Mouse (Mus musculus) urinary bladder, adult 2 months (tissue): ENCODE measurements around the gene Usp33. TPM values are rescaled to one million over a fixed set of nuclear protein-coding genes. Genes with fewer than 3 reads are reported as not detected.

ENCODE experiments used
- DNase-seq: peaks from one replicate; pipeline ENCODE4 v3.0.0; 2022; ENCODE audit warnings: low spot score
- polyA plus RNA-seq: library from polyadenylated mRNA; depleted of rRNA; stranded (reverse); fragments of >200 nt; gene quantifications from 2 replicates; pipeline ENCODE4 v1.2.3, GENCODE M21; 2012; rRNA removed

Gene Usp33
- polyA plus RNA-seq, 1 experiment: 39.3 TPM

DNA sequence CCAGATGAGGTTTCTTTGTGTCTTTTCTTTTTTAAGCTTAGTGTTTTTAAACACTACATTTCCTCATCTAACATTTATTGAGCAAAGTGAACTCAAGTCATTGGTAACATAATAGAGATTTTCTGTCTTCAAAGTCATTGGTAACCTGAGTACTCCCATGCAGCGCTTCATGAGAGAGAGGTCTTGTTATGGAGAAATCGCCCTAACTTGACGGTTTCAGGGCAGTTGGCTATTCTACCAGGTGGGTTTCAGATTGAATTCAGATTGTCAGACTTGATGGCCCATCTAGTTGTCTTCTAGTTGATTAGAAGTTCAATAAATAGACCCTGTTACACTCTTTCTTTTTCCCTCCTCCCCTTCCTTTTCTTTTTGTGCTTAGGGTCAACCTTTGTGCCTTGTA is 54.6 kb downstream of the Usp33 start:
- DNase-seq: no peak

DNA sequence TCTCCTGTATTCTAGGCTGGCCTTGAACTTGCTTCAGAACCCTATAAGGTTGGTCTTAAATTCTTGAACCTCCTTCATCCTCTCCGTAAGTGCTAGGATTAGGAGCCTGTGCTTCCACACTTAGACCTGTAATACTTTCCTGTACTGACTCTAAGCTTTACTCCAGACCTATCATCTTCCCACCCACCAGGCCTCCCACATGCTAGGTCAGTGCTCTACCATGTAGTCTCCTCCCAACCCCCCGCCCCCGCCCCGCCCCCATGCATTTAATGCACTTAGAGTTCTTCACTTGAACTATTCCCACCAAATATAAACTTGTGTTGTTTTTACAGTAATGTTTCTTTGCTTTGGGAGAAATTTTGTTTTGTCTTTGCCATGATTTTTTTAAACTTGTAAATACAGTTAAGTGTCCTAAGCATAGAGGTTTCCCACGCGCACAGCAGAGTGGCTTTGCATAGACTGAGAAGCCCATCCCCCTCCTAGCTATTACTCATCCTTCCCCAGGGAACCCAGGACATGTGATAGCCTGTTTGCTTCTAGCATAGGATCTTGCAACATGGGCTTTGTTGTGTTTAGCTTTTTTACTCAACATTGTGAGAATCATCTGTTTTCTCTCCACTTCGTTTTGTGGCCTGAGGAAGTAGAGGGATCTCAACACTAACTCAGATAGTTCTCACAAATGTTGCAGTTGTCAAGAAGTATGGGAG is 55.8 kb downstream of the Usp33 start:
- DNase-seq: no peak

DNA sequence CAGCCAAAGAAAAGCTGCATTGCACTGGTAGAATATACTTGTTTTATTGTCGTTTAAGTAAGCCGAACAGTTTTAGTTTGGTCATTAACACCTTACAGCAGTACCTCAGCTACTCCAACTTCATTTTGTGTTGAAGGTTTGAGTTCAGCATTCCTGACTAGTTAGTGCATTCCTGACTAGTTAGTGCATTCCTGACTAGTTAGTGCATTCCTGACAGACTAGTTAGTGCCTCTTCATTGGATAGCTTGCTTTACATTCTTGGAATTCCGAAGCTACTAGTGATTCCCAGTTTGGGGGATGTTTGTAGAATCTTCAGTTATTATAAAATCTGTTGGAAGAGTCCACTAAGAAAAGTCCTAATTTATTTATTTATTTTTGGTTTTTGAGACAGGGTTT is 56.4 kb downstream of the Usp33 start:
- no peak for DNase-seq

DNA sequence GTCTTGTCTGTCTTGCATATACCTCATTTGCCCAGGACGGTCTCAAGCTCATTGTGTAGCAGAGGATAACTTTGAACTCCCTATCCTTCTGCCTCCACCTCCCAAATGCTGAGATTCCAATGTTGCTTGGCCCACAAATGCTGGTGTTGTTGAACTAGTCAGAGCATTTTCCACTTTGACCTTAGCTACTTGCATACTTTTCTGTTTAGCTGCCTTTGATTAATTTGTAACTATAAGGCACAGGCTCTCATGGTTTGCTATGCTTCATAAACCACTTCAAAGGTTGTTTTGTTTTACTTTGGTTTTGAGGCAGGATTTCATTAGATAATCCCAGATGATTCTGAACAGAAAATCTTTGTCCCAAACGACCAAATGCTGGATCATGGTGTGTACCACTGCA is 57.5 kb downstream of the Usp33 start:
- no peak for DNase-seq

DNA sequence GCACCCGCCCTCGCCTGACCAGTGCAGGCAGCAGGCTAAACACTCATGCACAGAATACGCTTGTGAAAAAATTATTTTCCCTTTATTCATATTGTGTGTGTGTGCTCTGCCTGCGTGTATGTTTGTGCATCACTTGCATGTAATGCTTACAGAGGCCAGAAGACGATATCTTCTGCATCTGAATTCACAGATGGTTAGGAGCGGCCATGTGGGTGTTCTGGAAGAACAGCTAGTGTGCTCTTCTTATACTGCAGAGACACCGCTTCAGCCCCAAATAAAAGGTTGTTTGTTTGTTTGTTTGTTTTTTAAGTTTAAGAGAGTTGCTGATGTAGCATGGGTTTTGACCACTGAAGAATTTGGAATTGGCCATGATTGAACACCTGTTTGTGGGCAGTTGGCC is 59.1 kb downstream of the Usp33 start:
- DNase-seq: no peak

DNA sequence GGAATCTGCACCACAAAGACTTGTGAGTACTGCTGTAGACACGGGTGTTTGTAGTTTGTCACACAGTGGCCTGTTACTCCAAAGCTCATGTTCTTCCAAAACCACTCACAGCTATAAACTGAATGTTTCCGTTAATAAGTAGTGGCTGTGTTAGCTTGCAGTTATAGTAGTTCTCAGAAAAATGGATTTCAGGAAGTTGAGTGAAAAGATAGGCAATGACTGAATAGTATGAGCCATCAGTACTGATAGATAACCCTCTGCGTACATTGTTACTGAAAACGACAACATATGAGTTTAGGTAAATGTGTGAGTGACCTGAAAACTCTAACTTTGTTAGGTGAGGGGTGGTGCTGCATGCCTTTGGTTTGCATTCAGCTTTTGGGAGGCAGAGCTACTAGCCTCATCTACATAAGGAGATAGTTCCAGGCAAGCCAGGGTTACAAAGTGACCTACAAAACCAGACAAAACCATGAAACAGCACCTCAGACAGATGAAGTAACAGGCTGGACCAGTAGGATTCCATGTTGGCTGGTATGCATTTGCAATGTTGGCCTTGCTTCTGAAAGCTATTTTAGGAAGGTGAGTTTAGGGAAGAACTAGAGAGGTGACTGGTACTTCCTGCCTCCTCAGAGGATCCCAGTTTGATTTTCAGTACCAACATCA is 59.8 kb downstream of the Usp33 start:
- no peak for DNase-seq

DNA sequence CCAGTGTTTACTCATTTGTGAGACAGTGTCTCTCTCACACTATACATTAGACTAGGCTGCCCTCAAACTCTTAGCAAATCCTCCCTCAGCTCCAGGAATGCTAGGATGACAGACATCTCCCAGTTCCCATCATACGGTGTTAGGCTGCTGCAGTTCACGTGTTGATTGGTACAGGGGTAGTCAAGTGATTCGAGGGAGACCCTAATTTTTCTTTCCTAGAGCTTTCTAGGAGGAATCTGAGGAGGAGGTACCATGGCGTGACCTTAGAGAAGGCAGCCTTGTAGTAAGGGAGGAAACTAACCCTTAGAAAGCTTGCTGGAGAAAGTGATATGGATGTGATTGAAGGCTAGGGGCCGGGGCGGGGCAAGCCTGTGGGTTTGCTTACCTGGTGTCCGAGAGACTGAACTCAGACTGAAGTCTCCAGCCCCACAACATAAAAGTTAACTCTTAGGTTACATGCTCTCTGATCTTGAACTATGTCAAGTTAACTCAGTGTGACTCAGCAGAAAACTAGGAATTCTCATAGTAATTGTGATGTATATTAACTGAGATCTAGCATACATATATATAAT is 64.8 kb downstream of the Usp33 start:
- no peak for DNase-seq

DNA sequence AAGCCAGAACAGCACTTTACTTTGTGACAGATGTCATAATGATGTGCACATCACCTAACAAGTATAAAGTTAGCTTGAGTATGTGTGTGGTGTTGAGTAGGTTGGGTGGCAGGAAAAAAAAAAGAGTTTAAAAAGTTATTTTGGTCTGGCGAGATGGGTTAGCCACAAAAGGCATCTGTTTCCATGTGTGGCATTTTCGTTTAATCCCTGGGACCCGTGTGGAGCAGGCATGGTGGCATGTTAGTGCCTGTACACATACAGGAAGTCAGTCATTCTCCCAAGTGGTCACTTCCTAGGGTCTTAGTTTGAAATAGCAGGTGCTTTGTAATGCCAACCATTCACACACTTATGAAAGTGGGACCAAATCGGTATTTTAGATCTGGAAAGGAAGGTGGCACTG is 66.1 kb downstream of the Usp33 start:
- DNase-seq: no peak

DNA sequence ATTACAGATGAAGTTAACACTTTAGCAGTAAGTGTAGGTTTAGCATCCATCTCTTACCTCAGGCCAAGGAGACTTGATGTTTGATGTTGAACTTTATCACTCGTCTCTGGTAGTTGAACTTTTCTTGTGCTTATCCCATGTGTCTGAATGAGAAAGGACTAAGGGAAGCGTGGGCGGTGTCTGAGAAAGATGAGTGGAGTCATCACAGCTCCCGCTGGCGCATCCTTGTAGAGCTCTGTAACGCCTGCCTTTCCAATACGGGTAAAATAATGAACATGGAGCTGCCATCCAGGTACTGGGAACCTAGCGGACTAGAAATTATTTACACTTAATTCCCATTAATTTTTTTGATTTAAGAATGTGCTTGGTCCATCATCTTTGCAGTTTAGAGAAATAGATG is 82.6 kb downstream of the Usp33 start:
- no peak for DNase-seq

DNA sequence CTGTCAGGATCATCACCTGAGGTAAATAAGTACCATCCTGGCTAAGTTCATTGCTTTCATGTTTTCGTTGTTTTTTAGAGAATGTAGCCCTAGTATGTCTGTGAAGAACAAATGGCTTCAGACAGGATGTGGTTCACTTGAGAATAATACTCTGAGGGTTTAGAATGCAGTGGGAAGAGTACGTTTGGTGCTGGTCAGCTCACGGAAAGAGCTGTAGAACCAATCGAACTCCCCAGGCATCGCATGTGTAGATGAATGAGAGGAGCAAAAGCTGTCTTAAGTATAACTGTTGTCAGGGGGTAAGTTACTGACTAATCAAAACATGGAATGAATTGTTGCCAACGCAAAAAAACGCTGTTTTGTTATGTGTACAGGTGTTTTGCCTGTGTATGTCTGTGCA is 86.4 kb downstream of the Usp33 start:
- DNase-seq: no peak

DNA sequence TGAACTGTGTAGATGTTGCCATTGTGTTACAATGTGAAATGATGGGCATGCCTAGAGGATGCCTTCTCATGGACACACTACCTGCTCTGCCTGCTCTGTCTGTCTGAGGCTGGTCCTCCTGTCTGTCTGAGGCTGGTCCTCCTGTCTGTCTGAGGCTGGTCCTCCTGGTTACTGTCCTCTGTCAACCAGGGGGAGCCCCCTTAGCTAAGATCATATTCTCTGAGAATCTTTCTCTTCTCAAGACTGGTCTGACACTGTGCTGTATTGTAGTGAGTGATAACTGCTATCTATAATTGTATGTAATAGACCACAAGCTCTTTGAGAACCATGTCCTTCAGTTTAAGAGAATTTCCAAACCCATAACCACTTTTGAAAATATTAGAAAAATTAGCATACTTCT is 89.3 kb downstream of the Usp33 start:
- DNase-seq: no peak

DNA sequence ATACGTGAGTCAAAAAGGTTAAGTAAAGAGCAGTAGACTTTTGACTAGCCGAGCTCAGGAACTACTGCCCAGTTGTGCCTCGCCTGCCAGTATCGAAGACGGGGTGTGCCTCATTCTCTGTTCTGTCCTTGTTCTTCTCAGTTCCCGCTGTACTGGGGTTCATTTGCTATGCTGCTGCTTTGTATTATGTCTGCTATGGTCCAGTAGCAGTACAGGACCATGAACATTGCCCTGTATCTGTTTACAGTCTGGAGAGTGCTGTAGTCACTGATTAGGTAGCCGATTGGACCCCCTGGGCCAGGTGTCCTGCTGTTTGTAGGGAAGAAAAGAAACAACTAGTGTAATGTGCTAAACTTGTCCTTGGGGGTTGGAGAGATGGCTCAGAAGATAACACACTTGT is 91.8 kb downstream of the Usp33 start:
- DNase-seq: no peak

DNA sequence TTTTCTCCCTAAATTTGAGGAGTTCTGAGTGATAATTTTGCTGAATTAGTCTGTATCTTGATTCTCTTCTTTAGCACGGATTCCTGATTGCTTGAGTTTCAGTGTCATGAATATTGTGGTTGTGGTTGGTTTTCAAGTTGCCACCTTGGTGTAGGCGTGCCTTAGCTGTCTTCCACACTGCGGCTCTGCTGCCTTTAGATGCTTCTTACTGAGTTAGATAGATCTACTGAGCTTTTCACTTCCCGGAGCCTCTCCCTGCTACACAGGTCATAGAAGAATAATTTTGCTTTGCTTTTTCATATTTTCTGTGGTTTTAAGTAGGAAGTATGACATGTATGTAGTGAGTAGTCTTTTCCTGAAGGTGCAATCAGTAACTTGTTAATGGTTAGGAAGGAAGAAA is 96.5 kb downstream of the Usp33 start:
- no peak for DNase-seq

Other genes starting within 250 kb of the Usp33 start
- 3.3 and 4.9 TPM in 2 replicates for gene Gipc2, start 180.2 kb upstream of the Usp33 start, polyA plus RNA-seq
- gene Dnajb4, start 136.2 kb upstream of the Usp33 start, polyA plus RNA-seq: 38.7 and 39.3 TPM in 2 replicates
- gene Fubp1, start 136.1 kb upstream of the Usp33 start, polyA plus RNA-seq: 57.6 and 74.3 TPM in 2 replicates
- 12.7 and 38.4 TPM in 2 replicates for gene Nexn, start 80.1 kb upstream of the Usp33 start, polyA plus RNA-seq
- gene Miga1, start 6.1 kb upstream of the Usp33 start, polyA plus RNA-seq: 6.4 and 7.4 TPM in 2 replicates
- 25.4 and 26.2 TPM in 2 replicates for gene Zzz3, start 49.0 kb downstream of the Usp33 start, polyA plus RNA-seq